Mouse (Mus musculus): ENCODE measurements around the gene Adarb2. TPM values are rescaled to one million over a fixed set of nuclear protein-coding genes. Genes with fewer than 3 reads are reported as not detected.

Gene Adarb2
- polyA plus RNA-seq, 1 experiment from 2014 or later = 26.3 TPM

- Histone ChIP-seq H3K9me3 (replicated peaks) (no peaks in the 10 kb centered on the region), H3K4me1 (no peaks in the 10 kb centered on the region), H3K9ac (no peak overlapping the region), H3K4me2 (replicated peaks) (no peak overlapping the region), H3K27me3 (no peaks in the 10 kb centered on the region), H3K27ac (no peak overlapping the region), H3K4me3 (no peak overlapping the region), H3K36me3 (no peaks in the 10 kb centered on the region)
- ATAC-seq (ENCODE audit: low FRiP score) = no peak
- WGBS = 48% methylated on average over 5 of the region's 5 CpGs
Measured at GRCm38 (mm10) chr13:8316347-8317141, 113.9 kb downstream of the Adarb2 start.

- 20% methylated on average over 7 of the region's 7 CpGs for WGBS
- Histone ChIP-seq H3K9me3 (replicated peaks) (no peaks in the 10 kb centered on the region), H3K4me2 (replicated peaks) (peak overlapping the region; percentile 16), H3K36me3 (no peaks in the 10 kb centered on the region), H3K27me3 (peaks cover 12% of the 10 kb centered on the region), H3K4me3 (no peak overlapping the region), H3K4me1 (peaks cover 19% of the 10 kb centered on the region), H3K27ac (peak overlapping the region; percentile 77), H3K9ac (no peak overlapping the region)
- peak; percentile 89 for ATAC-seq (ENCODE audit: low FRiP score)
Measured at GRCm38 (mm10) chr13:8333589-8334455, 131.2 kb downstream of the Adarb2 start.

- no peak for ATAC-seq (ENCODE audit: low FRiP score)
- Histone ChIP-seq H3K4me3 (no peak overlapping the region), H3K27me3 (peaks cover 12% of the 10 kb centered on the region), H3K9me3 (replicated peaks) (no peaks in the 10 kb centered on the region), H3K9ac (no peak overlapping the region), H3K4me1 (peaks cover 19% of the 10 kb centered on the region), H3K27ac (peak overlapping the region; percentile 77), H3K36me3 (no peaks in the 10 kb centered on the region), H3K4me2 (replicated peaks) (no peak overlapping the region)
- 55% methylated on average over 4 of the region's 4 CpGs for WGBS
Measured at GRCm38 (mm10) chr13:8334580-8334979, 131.9 kb downstream of the Adarb2 start.

- H3K36me3 ChIP-seq = no peaks in the 10 kb centered on the region
- WGBS = 73% methylated on average over 5 of the region's 5 CpGs
- H3K4me2 ChIP-seq (replicated peaks) = no peak overlapping the region
- H3K4me1 ChIP-seq = no peaks in the 10 kb centered on the region
- peak overlapping the region; percentile 18; the same call in 1 of the 2 replicates for H3K27ac ChIP-seq
- no peak overlapping the region for H3K9ac ChIP-seq
- H3K4me3 ChIP-seq = no peak overlapping the region
- H3K9me3 ChIP-seq (replicated peaks) = no peaks in the 10 kb centered on the region
- H3K27me3 ChIP-seq = peaks cover 2% of the 10 kb centered on the region; the same call in 1 of the 2 replicates
- peak; percentile 36; the same call in 1 of the 2 replicates for ATAC-seq (ENCODE audit: low FRiP score)
Measured at GRCm38 (mm10) chr13:8341086-8341807, 138.6 kb downstream of the Adarb2 start.

- ATAC-seq (ENCODE audit: low FRiP score) = no peak
- no peaks in the 10 kb centered on the region for H3K27me3 ChIP-seq
- no peak overlapping the region for H3K4me3 ChIP-seq
- 86% methylated on average over 7 of the region's 7 CpGs for WGBS
- H3K4me2 ChIP-seq (replicated peaks) = no peak overlapping the region
- no peaks in the 10 kb centered on the region for H3K9me3 ChIP-seq (replicated peaks)
- H3K27ac ChIP-seq = no peak overlapping the region
- H3K9ac ChIP-seq = no peak overlapping the region
- no peaks in the 10 kb centered on the region for H3K36me3 ChIP-seq
- H3K4me1 ChIP-seq = no peaks in the 10 kb centered on the region
Measured at GRCm38 (mm10) chr13:8347147-8347546, 144.5 kb downstream of the Adarb2 start.

GRCm38 (mm10) chr13:8352341-8352740 is 149.7 kb downstream of the Adarb2 start:
- Histone ChIP-seq H3K4me3 (no peak overlapping the region), H3K36me3 (no peaks in the 10 kb centered on the region)

GRCm38 (mm10) chr13:8352952-8353351 is 150.3 kb downstream of the Adarb2 start:
- no peak overlapping the region for H3K4me3 ChIP-seq
- no peaks in the 10 kb centered on the region for H3K36me3 ChIP-seq
- H3K9me3 ChIP-seq (replicated peaks) = no peaks in the 10 kb centered on the region
- no peak for ATAC-seq (ENCODE audit: low FRiP score)
- no peaks in the 10 kb centered on the region for H3K27me3 ChIP-seq
- H3K9ac ChIP-seq = no peak overlapping the region
- H3K27ac ChIP-seq = no peak overlapping the region
- H3K4me2 ChIP-seq (replicated peaks) = no peak overlapping the region
- no peaks in the 10 kb centered on the region for H3K4me1 ChIP-seq

More at GRCm38 (mm10) chr13:8352341-8352740, 149.7 kb downstream of the Adarb2 start:
- H3K9me3 ChIP-seq (replicated peaks) = no peaks in the 10 kb centered on the region
- no peak overlapping the region for H3K9ac ChIP-seq
- H3K4me1 ChIP-seq = no peaks in the 10 kb centered on the region
- no peaks in the 10 kb centered on the region for H3K27me3 ChIP-seq
- no peak overlapping the region for H3K4me2 ChIP-seq (replicated peaks)
- ATAC-seq (ENCODE audit: low FRiP score) = no peak
- H3K27ac ChIP-seq = no peak overlapping the region

GRCm38 (mm10) chr13:8365523-8365922 is 162.9 kb downstream of the Adarb2 start:
- no peak overlapping the region for H3K9ac ChIP-seq
- no peak for ATAC-seq (ENCODE audit: low FRiP score)
- no peaks in the 10 kb centered on the region for H3K27me3 ChIP-seq
- 85% methylated on average over 1 of the region's 1 CpGs for WGBS
- no peaks in the 10 kb centered on the region for H3K9me3 ChIP-seq (replicated peaks)
- H3K4me1 ChIP-seq = 0 out of 2 replicates have a peak, but pooled peaks cover 3% of the 10 kb centered on the region
- H3K4me2 ChIP-seq (replicated peaks) = no peak overlapping the region
- H3K36me3 ChIP-seq = no peaks in the 10 kb centered on the region
- no peak overlapping the region for H3K4me3 ChIP-seq
- H3K27ac ChIP-seq = no peak overlapping the region

- WGBS = 87% methylated on average over 4 of the region's 4 CpGs
- Histone ChIP-seq H3K4me1 (0 out of 2 replicates have a peak, but pooled peaks cover 3% of the 10 kb centered on the region), H3K4me2 (replicated peaks) (no peak overlapping the region), H3K9ac (no peak overlapping the region), H3K36me3 (no peaks in the 10 kb centered on the region), H3K27ac (no peak overlapping the region), H3K4me3 (no peak overlapping the region), H3K9me3 (replicated peaks) (no peaks in the 10 kb centered on the region), H3K27me3 (no peaks in the 10 kb centered on the region)
- no peak for ATAC-seq (ENCODE audit: low FRiP score)
Measured at GRCm38 (mm10) chr13:8366087-8366486, 163.4 kb downstream of the Adarb2 start.

GRCm38 (mm10) chr13:8369868-8370387 is 167.3 kb downstream of the Adarb2 start:
- no peak for ATAC-seq (ENCODE audit: low FRiP score)
- WGBS = 84% methylated on average over 7 of the region's 7 CpGs

GRCm38 (mm10) chr13:8388541-8388940 is 185.9 kb downstream of the Adarb2 start:
- Histone ChIP-seq H3K27ac (no peak overlapping the region), H3K4me2 (replicated peaks) (no peak overlapping the region), H3K27me3 (no peaks in the 10 kb centered on the region), H3K9ac (no peak overlapping the region), H3K4me1 (no peaks in the 10 kb centered on the region), H3K9me3 (replicated peaks) (no peaks in the 10 kb centered on the region), H3K36me3 (no peaks in the 10 kb centered on the region), H3K4me3 (no peak overlapping the region)
- no peak for ATAC-seq (ENCODE audit: low FRiP score)
- 71% methylated on average over 1 of the region's 1 CpGs for WGBS

More at GRCm38 (mm10) chr13:8369868-8370387, 167.3 kb downstream of the Adarb2 start:
- Histone ChIP-seq H3K4me3 (no peak overlapping the region), H3K27ac (no peak overlapping the region), H3K36me3 (no peaks in the 10 kb centered on the region), H3K9me3 (replicated peaks) (no peaks in the 10 kb centered on the region), H3K9ac (no peak overlapping the region), H3K4me1 (no peaks in the 10 kb centered on the region), H3K4me2 (replicated peaks) (no peak overlapping the region), H3K27me3 (no peaks in the 10 kb centered on the region)

Data from hindbrain, embryonic 12.5 days (tissue).